Mouse (Mus musculus) A20 (cell line): ENCODE measurements around the gene Gm6592.
"Not testable (repeated sequence)": the region's sequence is repeated elsewhere in the genome, so short reads cannot be mapped to it uniquely, and the experiment has no call there.

Source experiments
- DNase-seq: peaks from one replicate; pipeline ENCODE4 v3.0.0-alpha.2; 2011; ENCODE audit warnings: low read depth, low spot score

Gm6592 gene

DNA sequence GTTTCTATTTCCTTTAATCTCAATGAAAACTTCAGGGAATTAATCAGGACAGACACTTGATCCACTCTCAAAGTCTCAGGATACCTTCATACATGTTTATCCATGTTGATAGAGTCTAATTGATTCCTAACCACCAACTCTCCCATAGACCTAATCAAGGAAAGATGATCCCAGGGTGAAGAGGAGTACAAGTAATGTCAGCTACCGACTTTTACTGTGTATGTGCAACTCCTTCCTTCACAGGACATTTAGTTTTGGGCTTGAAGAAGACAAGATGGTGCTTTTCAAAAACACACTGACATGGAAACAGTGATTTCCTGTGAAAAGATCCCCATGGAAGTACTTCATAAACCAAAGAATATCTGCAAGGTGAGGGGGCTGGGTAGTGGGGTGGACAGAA is at the start of gene Gm6592:
Gm6592 (plus strand) TSS at position 301 of the 400 bp plus-strand sequence.
- DNase-seq: no peak

DNA sequence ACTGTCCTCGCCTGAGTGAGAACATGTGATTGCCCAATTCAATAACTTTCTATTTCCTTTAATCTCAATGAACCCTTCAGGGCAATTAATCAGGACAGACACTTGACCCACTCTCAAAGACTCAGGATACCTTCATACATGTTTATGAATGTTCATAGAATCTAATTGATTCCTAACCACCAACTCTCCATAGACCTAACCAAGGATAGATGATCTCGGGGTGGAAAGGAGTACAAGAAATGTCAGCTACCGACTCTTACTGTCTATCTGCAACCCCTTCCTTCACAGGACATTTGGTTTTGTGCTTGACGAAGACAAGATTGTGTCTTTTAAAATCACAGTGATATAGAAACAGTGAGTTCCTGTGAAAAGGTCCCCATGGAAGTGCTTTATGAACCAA is 40.4 kb upstream of the Gm6592 start, which contains the start of gene Ssxb5:
Ssxb5 (plus strand) TSS at position 301 of the 400 bp plus-strand sequence.
- DNase-seq: not testable (repeated sequence)

DNA sequence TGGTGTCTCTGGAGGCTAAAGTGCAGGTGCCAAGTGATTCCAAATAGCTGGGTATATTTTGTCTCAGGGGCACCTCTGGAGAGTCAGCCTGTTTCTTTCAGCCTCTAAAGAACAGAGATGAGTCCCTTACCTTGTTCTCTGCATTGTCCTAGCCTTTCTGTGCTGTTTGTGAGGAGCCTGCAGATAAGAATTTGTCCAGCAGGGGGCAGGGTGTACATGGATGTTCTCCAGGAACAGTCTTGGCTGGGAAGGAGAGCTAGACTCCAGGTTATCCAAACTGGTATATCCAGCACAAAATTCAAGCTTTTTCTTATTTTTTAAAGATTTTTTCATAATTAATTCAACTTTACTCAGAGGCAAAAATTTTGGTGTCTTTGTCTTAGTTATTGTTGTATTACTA is 11.8 kb upstream of the Gm6592 start:
- DNase-seq: peak; percentile 19

DNA sequence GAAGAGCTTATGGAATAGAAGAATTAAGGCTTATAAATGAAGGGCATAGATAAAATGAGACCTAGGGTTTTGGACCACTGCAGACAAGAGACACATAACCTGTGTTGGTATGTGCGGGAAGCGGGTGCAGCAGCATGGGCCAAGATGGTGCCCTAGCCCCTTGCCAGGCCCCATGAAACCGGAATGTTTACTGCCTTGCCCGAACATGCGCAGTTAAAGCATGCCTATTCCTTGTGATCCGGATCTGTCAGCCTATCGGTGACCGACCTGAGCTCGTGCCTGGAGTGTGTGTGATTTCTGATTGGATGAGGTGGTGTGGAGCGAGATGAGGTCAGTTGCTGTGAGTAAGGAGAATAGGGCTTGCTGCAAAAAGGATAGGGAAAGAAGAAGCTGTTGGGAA is 8.7 kb downstream of the Gm6592 start:
- no peak for DNase-seq

DNA sequence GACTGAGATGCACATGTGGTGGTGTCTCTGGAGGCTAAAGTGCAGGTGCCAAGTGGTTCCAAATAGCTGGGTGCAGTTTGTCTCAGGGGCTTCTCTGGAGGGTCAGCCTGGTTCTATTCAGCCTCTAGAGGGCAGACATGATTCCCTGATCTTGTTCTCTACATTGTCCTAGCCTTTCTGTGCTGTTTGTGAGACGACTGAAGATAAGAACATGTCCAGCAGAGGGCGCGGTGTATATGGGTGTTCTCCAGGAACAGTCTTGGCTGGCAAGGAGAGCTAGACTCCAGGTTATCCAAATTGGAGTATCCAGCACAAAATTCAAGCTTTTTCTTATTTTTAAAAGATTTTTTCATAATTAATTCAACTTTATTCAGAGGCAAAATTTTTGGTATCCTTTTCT is 20.5 kb downstream of the Gm6592 start:
- peak; percentile 76 for DNase-seq

DNA sequence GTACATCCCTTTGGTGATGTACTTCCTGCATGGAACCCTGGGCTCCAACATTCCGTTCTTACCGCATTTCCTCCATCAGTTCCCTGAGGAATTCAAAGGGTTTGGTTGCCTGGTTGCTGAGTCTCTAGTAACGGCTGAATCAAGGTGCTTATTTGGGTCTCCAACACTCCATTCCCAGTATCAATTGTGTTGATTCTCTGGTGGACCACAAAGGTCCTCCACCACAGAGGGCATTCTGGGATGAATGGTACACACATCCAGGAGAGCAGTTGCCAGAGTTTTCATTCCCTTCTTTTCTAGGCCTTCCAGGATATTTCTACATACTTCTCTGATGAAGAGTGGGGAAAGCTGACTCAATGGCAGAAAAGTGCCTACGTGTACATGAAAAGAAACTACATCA is 30.2 kb downstream of the Gm6592 start, which contains the start of gene Gm5751:
Gm5751 (plus strand) TSS at position 301 of the 400 bp plus-strand sequence.
- DNase-seq: not testable (repeated sequence)

DNA sequence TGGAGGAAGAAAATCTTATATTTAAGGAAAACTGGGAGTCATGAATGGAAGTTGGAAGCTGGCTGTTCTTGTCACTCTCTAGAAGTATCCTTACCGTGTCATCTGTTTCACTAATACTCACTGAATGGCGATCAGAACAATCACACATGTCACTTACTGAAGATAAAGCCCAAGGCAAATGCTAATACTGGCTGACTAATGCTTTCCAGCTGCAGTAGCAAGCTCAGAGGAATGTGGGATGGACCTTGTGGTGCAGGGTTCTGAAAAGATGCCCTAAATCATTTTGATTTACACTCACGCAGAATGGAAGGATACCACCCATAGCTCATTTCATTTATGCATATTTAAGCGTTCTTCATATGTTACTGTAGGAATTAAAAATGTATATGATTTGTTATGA is 40.5 kb downstream of the Gm6592 start:
- no peak for DNase-seq

DNA sequence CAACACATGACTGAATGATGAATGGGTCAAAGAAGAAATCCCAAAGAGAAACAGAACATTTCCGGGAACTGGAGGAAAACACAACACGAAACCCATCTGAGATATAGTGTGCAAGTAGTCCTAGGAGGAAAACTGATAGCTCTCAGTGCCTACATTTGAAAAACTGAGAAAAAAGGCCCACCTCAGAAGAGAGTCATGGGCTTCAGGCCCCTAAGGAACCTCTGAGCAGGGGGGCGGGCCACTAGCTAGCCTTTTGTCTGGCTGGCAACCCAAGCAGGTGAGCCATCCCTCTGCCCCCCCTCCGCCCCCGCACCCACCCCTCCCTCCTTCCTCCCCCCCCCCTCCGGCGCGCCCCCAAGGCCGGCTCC is 48.2 kb downstream of the Gm6592 start:
- DNase-seq: no peak

DNA sequence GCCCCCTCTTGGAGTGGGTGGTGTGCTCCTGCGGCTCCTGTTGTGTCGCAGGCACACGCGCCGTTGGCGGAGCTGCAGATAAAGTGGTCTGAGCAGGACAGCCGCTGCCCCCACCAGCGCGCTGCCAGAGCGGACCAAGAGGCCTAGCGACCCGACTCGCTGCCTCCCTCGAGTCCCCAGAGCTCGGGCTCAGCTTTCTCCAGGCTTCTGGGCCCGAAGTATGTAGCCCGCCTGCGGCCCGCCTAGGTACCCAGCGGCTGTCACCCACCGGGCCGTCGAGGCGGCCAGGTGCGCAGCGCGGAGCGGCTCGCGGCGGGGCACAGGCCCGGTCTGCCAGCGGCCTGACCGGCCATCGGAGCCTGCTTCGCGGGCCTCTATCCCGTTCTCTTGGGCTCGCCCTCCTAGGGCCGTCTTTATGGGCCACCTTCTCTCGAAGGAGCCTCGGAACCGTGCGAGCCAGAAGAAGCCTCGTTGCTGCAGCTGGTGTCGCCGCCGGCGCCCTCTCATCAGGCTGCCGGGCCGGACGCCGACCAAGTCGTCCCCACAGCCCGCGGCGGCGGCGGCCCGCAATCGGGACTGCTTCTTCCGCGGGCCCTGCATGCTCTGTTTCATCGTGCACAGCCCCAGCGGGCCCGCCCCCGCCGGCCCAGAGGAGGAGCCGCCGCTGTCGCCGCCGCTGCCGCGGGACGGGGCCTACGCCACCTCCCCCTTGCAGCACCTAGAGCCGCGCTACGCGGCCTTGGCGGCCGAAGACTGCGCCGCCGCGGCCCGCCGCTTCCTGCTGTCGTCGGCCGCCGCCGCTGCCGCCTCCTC is 48.8 kb downstream of the Gm6592 start, which contains the start of gene B630019K06Rik:
B630019K06Rik (plus strand) TSS at position 40 of the 813 bp plus-strand sequence.
- DNase-seq: peak; percentile 73

DNA sequence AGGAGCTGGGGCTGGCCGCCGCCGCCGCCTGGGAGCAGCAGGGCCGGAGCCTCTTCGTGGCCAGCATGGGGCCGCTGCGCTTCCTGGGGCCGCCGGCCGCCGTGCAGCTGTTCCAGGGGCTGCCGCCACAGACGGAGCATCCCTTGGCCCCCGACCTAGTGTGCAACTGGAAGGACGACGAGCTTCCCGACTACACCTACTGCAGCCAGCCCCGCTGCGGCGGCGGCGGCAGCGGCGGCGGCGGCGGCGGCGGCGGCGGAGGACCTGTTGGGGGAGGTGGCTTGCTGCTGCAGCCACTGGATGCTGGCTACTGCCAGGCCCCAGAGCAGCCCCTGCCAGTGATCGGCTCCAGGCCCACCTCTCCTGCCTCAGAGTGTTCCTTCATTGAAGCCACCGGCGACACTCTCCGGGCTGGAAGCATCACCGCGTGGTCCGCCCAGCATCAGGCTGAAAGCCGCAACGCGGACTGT is 49.4 kb downstream of the Gm6592 start:
- DNase-seq: peak; percentile 54
